Mouse (Mus musculus) layer of hippocampus, adult 9-11 months (tissue): ENCODE measurements at regions not wholly inside any gene's neighbourhood (a gene's known extent, or its start where the extent isn't known, plus 50 kb on each side); places are given as distances from the start of the nearest gene placed in this dataset.
A peak's percentile ranks its signal among the peaks of the same experiment; 100 is the strongest.

Source experiments
- DNase-seq: peaks from one replicate; pipeline ENCODE4 v3.0.0; 2022

DNA sequence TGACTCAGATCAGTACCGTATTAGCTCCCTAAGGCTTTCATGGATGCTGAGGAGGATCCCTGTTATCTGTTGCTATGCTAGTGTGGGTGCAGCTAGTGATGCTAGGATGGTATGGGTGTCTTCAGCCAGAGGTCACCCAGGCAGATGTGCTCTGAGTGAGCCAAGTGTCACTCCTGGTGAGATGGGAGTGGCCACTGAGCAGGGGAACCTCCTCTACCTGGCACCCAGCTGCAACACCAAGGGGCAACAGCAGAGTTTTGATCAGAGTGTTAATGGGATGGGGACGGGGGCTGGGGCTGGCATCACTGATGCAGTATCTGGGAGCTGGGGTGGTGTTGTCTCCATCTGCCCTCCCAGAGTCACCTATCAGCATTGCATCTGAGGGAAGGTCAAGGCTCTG, 81.0 kb downstream of the Cstad start:
- no peak for DNase-seq

DNA sequence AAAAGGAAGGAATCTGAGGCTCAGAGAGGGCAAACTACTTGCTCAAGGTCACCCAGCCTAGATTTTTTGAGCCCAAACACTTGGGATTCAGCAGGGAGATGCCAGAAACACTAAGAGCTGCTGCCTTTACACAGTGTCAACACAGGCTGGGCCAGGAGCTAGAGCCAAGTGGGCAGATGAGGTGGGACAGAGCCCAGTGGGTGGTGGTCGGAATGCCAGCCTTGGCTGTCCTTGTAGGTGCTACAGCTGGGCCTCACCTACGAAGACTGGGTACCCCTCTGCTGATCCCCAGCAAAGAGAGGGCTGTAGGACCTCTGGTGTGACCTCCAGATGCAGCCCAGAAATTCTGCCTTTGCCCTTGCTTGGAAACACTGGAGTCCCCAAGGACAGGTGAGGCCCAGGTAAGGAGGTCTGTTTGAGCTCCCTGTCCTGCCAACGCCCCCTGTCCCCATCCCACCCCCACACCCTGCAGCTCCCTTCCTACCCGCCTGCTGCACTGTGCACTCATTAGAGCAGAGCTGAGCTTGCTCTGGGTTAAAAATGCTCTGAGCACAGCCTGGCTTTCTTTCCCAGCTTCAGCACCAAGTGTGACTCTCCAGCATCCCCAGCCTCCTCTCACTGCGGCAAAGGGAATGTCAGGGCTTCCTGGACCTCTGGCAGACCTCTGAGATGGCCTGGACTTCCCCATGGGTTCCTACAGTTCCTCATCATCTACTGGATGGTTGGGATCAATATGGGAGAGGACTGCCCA, 76.2 kb downstream of the Cstad start:
- no peak for DNase-seq

DNA sequence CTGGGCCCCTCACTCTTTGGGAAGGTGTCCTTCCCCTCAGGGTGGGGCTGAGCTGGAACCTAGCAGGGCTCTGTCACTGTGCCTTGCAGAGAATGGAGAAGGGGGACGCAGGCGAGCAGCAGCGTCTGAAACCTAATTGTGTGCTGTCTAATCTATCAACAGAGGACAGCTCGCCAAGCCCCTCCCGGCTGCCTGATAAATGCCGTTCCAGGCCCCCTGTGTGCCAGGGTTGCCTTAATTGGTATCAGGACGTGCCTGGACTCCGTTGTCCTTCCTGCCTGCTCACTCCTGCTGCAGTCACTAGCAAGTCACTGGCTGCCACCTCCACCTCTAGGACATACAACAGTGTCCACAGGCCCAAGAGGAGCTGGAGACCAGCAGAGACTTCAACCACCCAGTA, 72.6 kb downstream of the Cstad start:
- DNase-seq = no peak

DNA sequence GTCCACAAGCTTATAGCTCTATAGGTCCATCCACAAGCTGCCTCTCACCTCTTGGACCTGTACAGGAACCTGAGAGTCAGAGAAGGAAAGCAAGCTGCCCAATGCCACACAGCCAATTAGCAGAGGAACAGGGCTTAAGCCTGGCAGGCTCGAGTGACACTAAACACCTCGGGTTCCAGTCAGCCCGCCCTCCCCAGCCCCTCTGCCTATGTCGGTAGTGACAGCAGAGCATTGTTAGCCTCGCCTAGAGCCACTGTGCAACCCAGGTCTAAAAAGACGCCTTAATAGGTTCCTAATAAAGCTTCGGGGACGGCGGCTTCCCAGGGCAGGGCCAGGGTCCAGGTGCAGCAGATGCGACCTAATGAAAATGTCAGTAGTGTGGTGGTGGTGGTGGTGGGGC, 66.3 kb downstream of the Cstad start:
- no peak for DNase-seq

DNA sequence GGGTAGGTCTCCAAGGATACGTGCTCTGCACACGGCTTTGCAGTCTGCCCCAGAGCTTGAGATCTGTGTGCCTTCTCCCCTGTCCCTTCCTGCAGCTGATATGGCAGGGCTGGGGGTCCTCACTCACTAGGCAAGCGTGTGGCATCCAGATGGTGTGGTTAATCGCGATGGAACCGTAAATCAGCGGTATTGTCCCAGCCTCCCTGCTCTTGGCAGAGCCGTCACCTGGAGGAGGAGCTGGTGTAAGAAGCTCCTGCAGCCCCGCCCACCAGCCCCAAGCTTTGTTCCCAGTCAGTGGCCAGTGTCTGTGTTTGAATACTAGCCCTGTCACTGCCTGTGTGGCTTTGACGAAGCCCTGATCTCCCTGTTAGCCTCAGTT, 65.8 kb downstream of the Cstad start:
- no peak for DNase-seq

DNA sequence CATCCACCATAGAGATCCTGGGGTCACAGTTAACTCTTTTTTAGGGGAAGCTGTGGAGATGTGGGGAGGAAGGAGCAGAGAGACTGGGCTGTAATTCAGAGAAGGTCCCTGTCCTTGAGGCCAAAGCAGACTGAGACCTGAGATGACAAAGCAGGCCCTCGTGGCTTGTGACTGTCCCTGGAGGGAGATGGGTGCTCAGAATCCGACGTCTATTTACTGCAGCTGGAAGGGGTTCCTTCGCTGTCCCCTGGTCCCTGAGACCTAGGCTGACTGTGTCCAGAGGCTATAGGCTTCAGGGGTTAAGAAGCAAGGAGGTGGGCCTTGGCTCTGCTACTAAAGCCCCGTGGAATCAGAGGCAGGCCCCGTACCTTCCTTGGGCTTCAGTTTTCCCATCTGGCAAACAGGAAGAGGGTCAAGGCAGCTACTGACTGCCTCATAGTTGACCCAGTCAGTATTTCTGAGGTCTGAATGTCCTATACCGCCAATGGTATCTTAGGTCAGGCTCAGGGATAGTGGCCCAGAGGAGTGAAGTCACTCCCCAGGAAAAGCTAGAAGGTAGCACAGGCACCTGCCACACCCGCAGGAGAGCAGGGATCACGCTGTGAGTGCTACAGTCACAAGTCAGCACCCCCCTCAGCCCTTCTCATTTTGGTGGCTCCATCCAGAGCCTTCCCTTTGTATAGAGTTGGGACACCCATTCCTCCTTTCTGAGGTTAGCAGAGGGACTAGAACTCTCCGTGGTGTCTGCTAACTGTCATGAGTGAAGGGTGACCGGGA, 65.2 kb downstream of the Cstad start:
- no peak for DNase-seq

DNA sequence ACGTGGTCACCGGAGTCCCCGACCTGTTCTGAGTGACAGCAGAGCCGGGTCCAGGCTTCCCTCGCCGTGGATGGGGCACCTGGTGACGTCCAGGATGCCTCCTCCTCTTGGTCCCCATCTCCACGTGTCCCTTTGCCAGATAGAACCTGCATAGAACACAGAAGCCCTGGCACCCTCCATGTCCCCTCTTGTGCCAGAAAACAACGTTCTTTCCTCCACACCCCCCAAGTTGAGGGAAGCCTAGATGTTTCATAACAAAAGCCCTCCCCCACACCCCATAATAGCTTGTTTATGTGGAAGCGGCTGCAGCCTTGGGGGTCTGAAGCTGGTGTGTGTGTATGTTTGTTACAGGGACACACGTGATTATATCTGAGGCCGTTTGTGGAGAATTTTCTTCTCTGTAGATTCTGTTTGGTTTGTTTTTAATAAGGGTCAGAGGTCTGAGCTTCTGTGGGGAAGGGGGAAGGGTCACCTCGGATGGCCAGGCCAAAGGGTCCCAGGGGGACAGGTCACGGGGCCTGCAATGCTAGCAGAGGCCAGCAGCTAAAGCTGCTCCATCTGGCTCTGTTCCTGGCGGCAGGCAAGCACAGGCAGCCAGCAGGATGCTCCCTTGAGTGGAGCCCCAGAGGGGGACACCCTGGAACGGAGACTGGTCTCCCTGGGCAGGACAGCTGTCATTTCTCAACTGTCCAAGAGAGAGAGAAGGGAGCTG, 64.2 kb downstream of the Cstad start:
- DNase-seq = peak; percentile 73
